Mouse (Mus musculus) stomach, postnatal 0 days (tissue): Measurements from ENCODE around the gene Otop3.

Experiments
- CTCF ChIP-seq: IDR thresholded peaks from 2 replicates; pipeline ENCODE4 v1.5.1; 2016; ENCODE audit warnings: antibody characterized with exemption, low read depth, mild to moderate bottlenecking, moderate library complexity
- EP300 ChIP-seq: optimal IDR thresholded peaks from 2 replicates; pipeline ENCODE3; 2016; ENCODE audit warnings: antibody characterized with exemption

DNA sequence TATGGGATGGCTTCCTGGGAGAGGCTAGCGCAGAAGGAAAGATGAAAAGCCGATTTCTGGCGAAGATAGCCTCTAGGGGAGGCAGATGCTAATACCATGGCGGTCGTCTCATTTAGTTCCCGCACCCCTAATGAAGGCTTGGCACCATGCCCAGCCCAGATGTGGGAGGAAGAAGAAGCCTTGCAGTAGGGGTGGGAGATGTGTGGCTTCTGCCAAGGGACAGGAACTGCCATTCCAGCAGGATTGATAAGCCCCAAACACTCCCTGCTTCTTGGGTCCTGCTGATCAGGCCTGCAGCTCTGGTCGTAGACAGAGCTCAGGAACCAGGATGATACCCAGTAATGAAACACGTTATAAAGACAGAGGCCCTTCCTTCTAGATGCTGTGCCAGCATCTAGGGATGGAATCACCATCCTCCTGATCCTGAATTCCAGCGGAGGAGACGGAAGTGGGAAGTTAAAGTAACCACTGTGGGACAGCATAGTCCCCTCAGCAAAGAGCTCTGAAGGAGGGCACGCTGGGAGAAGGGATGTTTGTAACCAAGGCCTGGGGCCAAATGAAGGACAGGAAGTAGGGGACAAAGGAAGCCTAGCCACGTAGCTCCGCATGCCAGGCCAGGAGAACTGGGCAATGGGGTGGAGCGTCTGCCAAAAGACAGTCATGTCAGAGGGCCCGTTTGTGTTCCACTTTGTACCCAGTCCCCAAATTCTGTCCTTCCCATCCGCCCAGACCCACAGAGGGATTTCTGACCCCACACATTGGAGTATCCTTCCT lies 49.4 kb downstream of the Otop3 start:
- no peak for TF ChIP-seq CTCF
- no peak for TF ChIP-seq EP300
